Mouse (Mus musculus): ENCODE data around the gene Mansc1. TPM values are rescaled to one million over a fixed set of nuclear protein-coding genes. Genes with fewer than 3 reads are reported as not detected.
"Not testable (repeated sequence)": the region's sequence is repeated elsewhere in the genome, so short reads cannot be mapped to it uniquely, and the experiment has no call there.

Gene Mansc1
- 1 to 10 TPM; 3.2 to 4.0 TPM for total RNA-seq (2021)
- long read RNA-seq, experiment 1, partial matches to known transcripts = 0 of 2 reads
- long read RNA-seq, experiment 1, other reads (novel, unspliced or antisense) = 1 of 2 reads
- long read RNA-seq, experiment 2, partial matches to known transcripts = 0 of 3 reads
- long read RNA-seq, experiment 2, other reads (novel, unspliced or antisense) = 0 of 3 reads

- DNase-seq = peak; percentile 62
These were observed at the start of gene Mansc1 for GRCm38 (mm10) chr6:134631947-134632687. Mansc1 (minus strand) TSS chr6:134632488.

GRCm38 (mm10) chr6:134679330-134679729, 47.0 kb upstream of the Mansc1 start:
- DNase-seq = not testable (repeated sequence)

GRCm38 (mm10) chr6:134678037-134678436, 45.7 kb upstream of the Mansc1 start:
- no peak for DNase-seq

GRCm38 (mm10) chr6:134677504-134677903, 45.2 kb upstream of the Mansc1 start:
- DNase-seq = no peak

- not testable (repeated sequence) for DNase-seq
These were observed 41.4 kb upstream of the Mansc1 start for GRCm38 (mm10) chr6:134673712-134674111.

- peak; percentile 17 for DNase-seq
These were observed 38.7 kb upstream of the Mansc1 start for GRCm38 (mm10) chr6:134670881-134671411.

- DNase-seq = no peak
These were observed 37.0 kb upstream of the Mansc1 start for GRCm38 (mm10) chr6:134669179-134669865.

GRCm38 (mm10) chr6:134668519-134668918, 36.2 kb upstream of the Mansc1 start:
- no peak for DNase-seq

- DNase-seq = no peak
These were observed 33.5 kb upstream of the Mansc1 start for GRCm38 (mm10) chr6:134665817-134666216.

GRCm38 (mm10) chr6:134664573-134664972, 32.3 kb upstream of the Mansc1 start:
- DNase-seq = no peak

GRCm38 (mm10) chr6:134660714-134661406, 28.6 kb upstream of the Mansc1 start:
- DNase-seq = no peak

- peak; percentile 32 for DNase-seq
These were observed 27.0 kb upstream of the Mansc1 start for GRCm38 (mm10) chr6:134659108-134659958.

- DNase-seq = no peak
These were observed 24.2 kb upstream of the Mansc1 start for GRCm38 (mm10) chr6:134656527-134656926.

- DNase-seq = no peak
These were observed 16.1 kb upstream of the Mansc1 start for GRCm38 (mm10) chr6:134648356-134648755.

- DNase-seq = no peak
These were observed 15.3 kb upstream of the Mansc1 start for GRCm38 (mm10) chr6:134647621-134648020.

GRCm38 (mm10) chr6:134646835-134647234, 14.5 kb upstream of the Mansc1 start:
- no peak for DNase-seq

GRCm38 (mm10) chr6:134643296-134643695, 11.0 kb upstream of the Mansc1 start:
- DNase-seq = no peak

GRCm38 (mm10) chr6:134641738-134642446, 9.6 kb upstream of the Mansc1 start:
- DNase-seq = no peak

- DNase-seq = peak; percentile 94
These were observed 8.5 kb upstream of the Mansc1 start for GRCm38 (mm10) chr6:134640485-134641475.

Data from gastrocnemius, postnatal 10 days (tissue).